Mouse (Mus musculus) cortical plate, adult 2 months (tissue): ENCODE measurements around the gene Plppr1.

Experiments used
- CTCF ChIP-seq: fragments of 200-500 bp; IDR thresholded peaks from 2 replicates; pipeline ENCODE4 v1.5.1; 2011; ENCODE audit warnings: mild to moderate bottlenecking, control low read depth, low read length; ENCODE audit not compliant: insufficient read depth; ENCODE audit errors: extremely low read depth
- POLR2A ChIP-seq: fragments of 200-500 bp; IDR thresholded peaks from 2 replicates; pipeline ENCODE4 v1.6.1; 2011; ENCODE audit warnings: mild to moderate bottlenecking, low read length, control low read depth; ENCODE audit not compliant: insufficient read depth; ENCODE audit errors: extremely low read depth

- TF ChIP-seq POLR2A (no peak), CTCF (no peak)
Observed at GRCm38 (mm10) chr4:49102769-49103193, 43.7 kb downstream of the Plppr1 start.
